Mouse (Mus musculus) heart, adult 8-10 months (tissue): ENCODE data around the gene Olfr44. TPM values are rescaled to one million over a fixed set of nuclear protein-coding genes. Genes with fewer than 3 reads are reported as not detected.

Experiments
- DNase-seq: peaks from one replicate; pipeline ENCODE4 v3.0.0; 2022; ENCODE audit warnings: low spot score
- total RNA-seq, 4 experiments: library from RNA; stranded (reverse); gene quantifications; 2 replicates each; pipeline ENCODE4 v1.2.4; 2022

Olfr44 gene
- not detected for total RNA-seq

GRCm38 (mm10) chr9:39493895-39494294, at the start of gene Olfr44:
Gene Olfr44, minus strand, starts transcription at chr9:39493995.
- DNase-seq: no peak

DNA sequence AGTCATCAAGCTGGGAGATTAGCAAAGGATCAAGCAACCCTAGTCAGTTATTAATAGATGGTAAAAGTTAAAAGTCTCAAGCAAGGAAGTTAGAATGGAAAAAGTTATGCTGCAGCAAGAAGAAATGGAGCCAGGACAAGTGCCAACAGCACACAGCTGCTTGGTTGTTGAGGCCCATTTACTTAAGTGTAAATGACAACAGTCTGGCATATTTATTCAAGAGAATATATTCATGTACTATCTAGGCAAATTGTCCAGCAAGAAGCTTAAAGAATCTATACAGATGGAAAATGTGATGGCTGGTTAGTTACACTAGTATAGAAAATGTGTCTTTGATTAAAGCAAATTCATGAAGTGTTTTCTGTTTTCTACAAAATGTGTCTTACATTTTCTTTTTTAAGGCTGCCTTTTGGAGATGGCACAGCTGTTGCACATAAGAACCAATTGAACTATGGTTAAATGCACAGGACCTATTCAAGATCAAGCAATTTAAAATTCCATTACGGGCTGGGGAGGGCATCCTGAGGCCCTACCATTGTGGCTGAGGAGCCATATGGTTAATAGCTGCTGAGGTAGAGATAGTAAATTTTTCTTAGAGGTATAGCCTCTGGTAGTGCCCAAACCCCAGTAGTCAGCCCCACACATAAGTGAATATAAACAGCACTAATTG, 30.0 kb upstream of the Olfr44 start:
- DNase-seq: no peak

- DNase-seq: no peak
Observed at GRCm38 (mm10) chr9:39518595-39518994, 24.8 kb upstream of the Olfr44 start.

GRCm38 (mm10) chr9:39515531-39515930, 21.7 kb upstream of the Olfr44 start, which contains the start of gene Olfr957:
Gene Olfr957, minus strand, starts transcription at chr9:39515809.
- DNase-seq: no peak

DNA sequence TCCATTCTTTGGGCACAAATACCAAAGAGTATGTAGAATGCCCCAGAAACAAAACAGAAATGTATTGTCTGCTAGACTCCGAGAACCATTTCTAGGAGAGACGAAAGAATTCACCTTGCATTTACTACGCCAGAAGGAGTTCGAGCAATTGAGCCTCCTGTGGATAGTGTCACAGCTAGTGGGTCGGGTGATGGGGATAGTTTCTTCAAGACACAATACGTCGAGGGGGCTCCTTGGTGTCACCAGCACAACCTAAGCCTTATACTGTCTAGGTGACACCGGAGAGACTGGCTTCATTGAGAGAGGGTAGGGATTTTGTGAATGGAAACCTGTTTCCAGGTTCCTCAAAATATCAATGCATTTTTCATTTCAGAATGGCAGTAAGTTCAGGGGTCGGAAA, 15.6 kb upstream of the Olfr44 start:
- no peak for DNase-seq

- DNase-seq: peak; percentile 9
Observed at GRCm38 (mm10) chr9:39508998-39509397, 15.2 kb upstream of the Olfr44 start.

DNA sequence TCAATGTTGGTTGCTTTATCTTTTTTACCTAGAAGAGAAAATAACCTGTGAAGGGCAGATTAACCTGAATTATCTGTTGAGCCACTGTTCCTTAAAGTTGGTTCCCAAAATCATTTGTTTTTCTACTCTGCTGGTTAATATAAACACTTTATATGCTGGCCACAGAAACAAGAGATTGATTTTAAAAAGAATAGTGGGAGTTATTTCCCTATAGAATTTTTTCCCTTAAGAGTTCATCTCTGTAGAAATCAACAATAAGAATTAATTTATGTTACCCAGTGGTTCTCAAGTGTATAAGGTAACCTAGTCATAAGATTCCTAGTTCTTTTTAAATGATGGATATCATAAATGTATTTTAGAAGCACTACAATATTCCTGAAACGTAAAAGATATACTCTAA, 22.0 kb downstream of the Olfr44 start, which contains the start of gene Olfr955:
Olfr955 (minus strand) TSS at position 101 of the 400 bp plus-strand sequence.
- DNase-seq: no peak

- no peak for DNase-seq
Observed at GRCm38 (mm10) chr9:39456401-39456800, 37.4 kb downstream of the Olfr44 start, which contains the start of gene Olfr954. Gene Olfr954, plus strand, starts transcription at chr9:39456701.

Other genes with a start within 250 kb of the Olfr44 start
- gene Olfr1537, start 244.0 kb downstream of the Olfr44 start, total RNA-seq: not detected
- not detected for gene Olfr945, start 217.2 kb downstream of the Olfr44 start, total RNA-seq
- not detected for gene Olfr948, start 167.9 kb downstream of the Olfr44 start, total RNA-seq
- gene Olfr951, start 106.6 kb downstream of the Olfr44 start, total RNA-seq: not detected
- not detected for gene Olfr952, start 66.8 kb downstream of the Olfr44 start, total RNA-seq
- not detected for gene Olfr954, start 37.3 kb downstream of the Olfr44 start, total RNA-seq
- not detected for gene Olfr955, start 22.1 kb downstream of the Olfr44 start, total RNA-seq
- not detected for gene Olfr957, start 21.8 kb upstream of the Olfr44 start, total RNA-seq
- not detected for gene Olfr958, start 60.1 kb upstream of the Olfr44 start, total RNA-seq
- gene Olfr959, start 81.6 kb upstream of the Olfr44 start, total RNA-seq: not detected
- under 1 TPM in 2 of 4 experiments, not detected in 2; 0.37 to 0.82 TPM for gene AW551984, start 110.4 kb upstream of the Olfr44 start, total RNA-seq
- not detected for gene Olfr148, start 116.7 kb upstream of the Olfr44 start, total RNA-seq
- gene Olfr960, start 127.4 kb upstream of the Olfr44 start, total RNA-seq: not detected
- not detected for gene Olfr961, start 151.1 kb upstream of the Olfr44 start, total RNA-seq
- gene Olfr963, start 173.2 kb upstream of the Olfr44 start, total RNA-seq: not detected
- not detected for gene Olfr149, start 213.1 kb upstream of the Olfr44 start, total RNA-seq
- gene Olfr965, start 217.4 kb upstream of the Olfr44 start, total RNA-seq: not detected
- not detected for gene Olfr150, start 237.0 kb upstream of the Olfr44 start, total RNA-seq